Mouse (Mus musculus): ENCODE measurements at regions not wholly inside any gene's neighbourhood (a gene's known extent, or its start where the extent isn't known, plus 50 kb on each side); places are given as distances from the start of the nearest gene placed in this dataset.

GRCm38 (mm10) chrX:108608446-108608845 is 56.2 kb downstream of the Gm379 start:
- DNase-seq (ENCODE audit: low read depth, low spot score): no peak

GRCm38 (mm10) chrX:108599906-108600468 is 64.7 kb downstream of the Gm379 start:
- DNase-seq (ENCODE audit: low read depth, low spot score): no peak

- DNase-seq (ENCODE audit: low read depth, low spot score): no peak
These were observed 102.7 kb downstream of the Gm379 start for GRCm38 (mm10) chrX:108561977-108562376.

- no peak for DNase-seq (ENCODE audit: low read depth, low spot score)
These were observed 121.5 kb downstream of the Gm379 start for GRCm38 (mm10) chrX:108543149-108543548.

GRCm38 (mm10) chrX:108541410-108541809 is 123.3 kb downstream of the Gm379 start:
- no peak for DNase-seq (ENCODE audit: low read depth, low spot score)

GRCm38 (mm10) chrX:108536995-108537394 is 127.7 kb downstream of the Gm379 start:
- DNase-seq (ENCODE audit: low read depth, low spot score): peak; percentile 29

Data from embryo, embryonic 11.5 days (tissue).